Mouse (Mus musculus) CH12.LX (cell line): ENCODE results near the gene Ints6.

ENCODE experiments used
- CHD2 ChIP-seq: IDR thresholded peaks from 2 replicates; pipeline ENCODE4 v1.6.1; 2011; ENCODE audit warnings: low read length, improper control_type of control experiment
- CTCF ChIP-seq, 2 experiments: IDR thresholded peaks in 1 of 2; conservative IDR thresholded peaks in 1 of 2; 2 replicates each; pipeline ENCODE4 v1.5.1; 2011 to 2012; ENCODE audit warnings: low read depth in 2 of 2, low read length in 2 of 2, improper control_type of control experiment in 1 of 2, inconsistent platforms in 1 of 2, mild to moderate bottlenecking in 1 of 2, moderate library complexity in 1 of 2
- EP300 ChIP-seq: IDR thresholded peaks from 2 replicates; pipeline ENCODE4 v1.6.1; 2011; ENCODE audit warnings: low read length, improper control_type of control experiment
- ZNF384 ChIP-seq: IDR thresholded peaks from 2 replicates; pipeline ENCODE4 v1.6.1; 2012; ENCODE audit warnings: low read depth, low read length, improper control_type of control experiment, inconsistent platforms

GRCm38 (mm10) chr14:62651771-62652170 lies 109.2 kb downstream of the Ints6 start:
- no peak for TF ChIP-seq EP300
- no peak for TF ChIP-seq CTCF (conservative IDR thresholded peaks at IDR 0.05 in 1 of 2, IDR thresholded peaks at IDR 0.05 in 1 of 2; ENCODE audit: low read depth in 2 of 2, low read length in 2 of 2)
- no peak for TF ChIP-seq ZNF384
- TF ChIP-seq CHD2 = no peak
